Mouse (Mus musculus): Measurements from ENCODE around the gene P2rx3. TPM values are rescaled to one million over a fixed set of nuclear protein-coding genes. Genes with fewer than 3 reads are reported as not detected.

P2rx3 gene
- polyA plus RNA-seq, 2 experiments = 0.17 to 0.22 TPM

DNA sequence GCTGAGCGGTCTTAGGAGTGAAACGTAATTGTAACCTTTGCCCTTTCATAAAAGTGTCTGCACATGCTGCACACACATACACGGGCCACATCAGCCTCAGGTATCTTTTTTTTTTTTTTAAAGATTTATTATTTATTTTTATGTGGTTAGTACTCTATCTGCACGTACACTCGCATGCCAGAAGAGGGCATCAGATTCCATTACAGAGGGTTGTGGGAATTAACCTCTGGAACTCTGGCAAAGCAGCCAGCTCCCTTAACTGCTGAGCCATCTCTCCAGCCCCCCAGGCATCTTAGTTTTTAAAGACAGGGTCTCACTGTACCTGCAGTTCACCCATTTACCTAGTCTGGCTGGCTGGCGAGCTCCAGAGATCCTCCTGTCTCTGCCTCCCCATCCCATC is 22.4 kb upstream of the P2rx3 start:
- no peaks in the 10 kb centered on the region for H3K27me3 ChIP-seq (ENCODE audit: control insufficient read depth, insufficient read depth, low read length)
- no peak overlapping the region for H3K4me2 ChIP-seq (ENCODE audit: low read depth)
- ATAC-seq (ENCODE audit: insufficient read depth) = no peak
- H3K4me3 ChIP-seq (ENCODE audit: insufficient read depth in 1 of 2, low read depth in 2 of 2, low read length in 2 of 2) = no peak overlapping the region
- H3K27ac ChIP-seq = no peak overlapping the region
- WGBS (ENCODE audit: insufficient replicate concordance) = 79% methylated on average over 6 of the region's 6 CpGs
- 0 out of 4 replicates have a peak, but pooled peaks cover 0 to 2% of the 10 kb centered on the region in 2 experiments for H3K4me1 ChIP-seq (replicated peaks; ENCODE audit: control insufficient read depth in 2 of 2, insufficient read depth in 2 of 2, low read length in 1 of 2)
- no peaks in the 10 kb centered on the region for H3K9me3 ChIP-seq (ENCODE audit: control insufficient read depth, low read length)
- TF ChIP-seq EP300 (IDR thresholded peaks at IDR 0.05; ENCODE audit: low read depth) (no peak), CTCF (IDR thresholded peaks at IDR 0.05; ENCODE audit: low read depth) (peak; percentile 23)
- H3K9ac ChIP-seq (replicated peaks) = no peak overlapping the region
- no peaks in the 10 kb centered on the region for H3K36me3 ChIP-seq (replicated peaks; ENCODE audit: control insufficient read depth, insufficient read depth, low read depth)
- no peak for DNase-seq (ENCODE audit: low read depth in 3 of 3, low spot score in 3 of 3)

DNA sequence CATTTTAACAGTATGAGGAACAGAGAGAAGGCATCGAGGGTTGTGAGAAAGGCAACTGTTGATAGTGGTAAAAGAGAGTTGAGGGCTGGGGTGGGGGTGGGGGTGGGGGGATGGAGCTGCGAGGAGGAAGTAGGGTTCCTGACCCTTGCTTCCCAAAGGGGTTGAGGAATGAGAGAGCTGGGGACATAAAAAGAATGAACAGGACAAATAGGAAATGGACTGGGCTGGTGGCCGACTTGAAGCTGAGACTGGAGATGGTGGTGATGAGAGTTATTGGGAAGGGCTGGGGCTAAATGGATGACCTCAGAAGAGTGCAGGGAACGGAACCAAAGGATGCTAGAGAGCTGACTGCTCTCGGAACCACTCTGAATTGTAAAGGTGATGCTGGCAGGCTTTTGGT is 19.4 kb upstream of the P2rx3 start:
- WGBS (ENCODE audit: insufficient replicate concordance) = 34% methylated on average over 5 of the region's 5 CpGs
- H3K4me1 ChIP-seq (replicated peaks; ENCODE audit: control insufficient read depth in 2 of 2, insufficient read depth in 2 of 2, low read length in 1 of 2) = peaks cover 5 to 6% of the 10 kb centered on the region in 2 experiments; a peak in 3 of 4 replicates
- TF ChIP-seq EP300 (IDR thresholded peaks at IDR 0.05; ENCODE audit: low read depth) (no peak), CTCF (IDR thresholded peaks at IDR 0.05; ENCODE audit: low read depth) (no peak)
- no peaks in the 10 kb centered on the region for H3K27me3 ChIP-seq (ENCODE audit: control insufficient read depth, insufficient read depth, low read length)
- no peaks in the 10 kb centered on the region for H3K36me3 ChIP-seq (replicated peaks; ENCODE audit: control insufficient read depth, insufficient read depth, low read depth)
- H3K27ac ChIP-seq = no peak overlapping the region
- H3K4me3 ChIP-seq (ENCODE audit: insufficient read depth in 1 of 2, low read depth in 2 of 2, low read length in 2 of 2) = no peak overlapping the region
- H3K4me2 ChIP-seq (ENCODE audit: low read depth) = no peak overlapping the region
- ATAC-seq (ENCODE audit: insufficient read depth) = no peak
- H3K9me3 ChIP-seq (ENCODE audit: control insufficient read depth, low read length) = no peaks in the 10 kb centered on the region
- no peak for DNase-seq (ENCODE audit: low read depth in 3 of 3, low spot score in 3 of 3)
- H3K9ac ChIP-seq (replicated peaks) = no peak overlapping the region

DNA sequence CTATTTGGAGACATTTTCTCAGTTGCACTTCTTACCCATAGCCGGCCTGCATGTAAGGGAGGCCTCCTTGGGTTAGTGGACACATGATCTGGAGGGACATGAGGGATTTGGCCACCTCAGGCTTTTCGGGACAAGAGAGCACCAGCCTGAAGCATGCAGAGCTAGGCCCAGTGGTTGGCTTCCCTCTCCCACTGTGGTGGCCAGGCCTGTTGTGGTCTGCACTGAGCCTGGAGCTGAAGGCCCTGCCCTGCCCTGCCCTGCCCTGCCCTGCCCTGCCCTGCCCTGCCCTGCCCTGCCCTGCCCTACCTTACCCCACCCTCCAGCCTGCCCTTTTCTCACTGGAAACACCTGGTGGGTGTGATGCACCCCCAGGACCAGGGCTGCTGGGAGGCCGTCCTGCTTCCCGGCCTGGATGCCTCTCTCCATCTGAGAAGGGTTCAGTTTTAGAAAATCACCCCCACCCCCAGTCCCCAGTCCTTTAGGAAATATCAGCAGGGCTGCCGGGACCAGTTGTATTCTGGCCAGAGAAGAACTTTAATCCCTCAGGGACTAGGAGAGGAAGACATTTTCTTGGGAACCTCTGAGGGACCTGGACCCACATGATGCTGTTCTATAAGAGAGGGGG is 16.0 kb upstream of the P2rx3 start:
- Histone ChIP-seq H3K36me3 (replicated peaks; ENCODE audit: control insufficient read depth, insufficient read depth, low read depth) (no peaks in the 10 kb centered on the region), H3K4me3 (ENCODE audit: insufficient read depth in 1 of 2, low read depth in 2 of 2, low read length in 2 of 2) (no peak overlapping the region), H3K27ac (no peak overlapping the region), H3K4me2 (ENCODE audit: low read depth) (no peak overlapping the region), H3K9me3 (ENCODE audit: control insufficient read depth, low read length) (no peaks in the 10 kb centered on the region), H3K27me3 (ENCODE audit: control insufficient read depth, insufficient read depth, low read length) (peaks cover 13% of the 10 kb centered on the region; the same call in 1 of the 2 replicates), H3K9ac (replicated peaks) (no peak overlapping the region), H3K4me1 (replicated peaks; ENCODE audit: control insufficient read depth in 2 of 2, insufficient read depth in 2 of 2, low read length in 1 of 2) (peaks cover 4 to 5% of the 10 kb centered on the region in 2 experiments; a peak in 3 of 4 replicates)
- no peak for DNase-seq (ENCODE audit: low read depth in 3 of 3, low spot score in 3 of 3)
- no peak for ATAC-seq (ENCODE audit: insufficient read depth)
- WGBS (ENCODE audit: insufficient replicate concordance) = 66% methylated on average over 5 of the region's 5 CpGs
- no peak for TF ChIP-seq EP300 (IDR thresholded peaks at IDR 0.05; ENCODE audit: low read depth)
- TF ChIP-seq CTCF (IDR thresholded peaks at IDR 0.05; ENCODE audit: low read depth) = no peak

DNA sequence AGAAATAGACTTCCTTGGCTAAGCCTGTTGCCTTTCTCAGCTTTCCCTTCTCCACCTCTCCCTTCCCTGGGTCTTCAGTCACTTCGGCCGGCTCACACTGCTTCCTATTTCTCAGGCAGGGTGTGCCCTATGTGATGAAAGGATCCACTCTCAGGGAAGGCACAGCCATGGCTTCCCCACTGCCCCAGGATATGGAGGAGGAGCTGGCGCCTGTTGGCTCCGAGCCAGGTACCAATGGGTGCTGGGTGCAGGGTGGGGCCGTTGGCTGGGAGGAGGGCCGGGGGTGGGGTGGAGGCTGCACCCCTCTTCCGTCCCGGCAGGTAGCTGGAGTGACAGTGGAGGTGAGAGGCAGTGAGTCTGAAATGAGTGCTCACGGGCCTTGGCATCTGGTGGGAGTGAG is 13.5 kb upstream of the P2rx3 start:
- H3K4me2 ChIP-seq (ENCODE audit: low read depth) = no peak overlapping the region; the same call in 1 of the 2 replicates
- ATAC-seq (ENCODE audit: insufficient read depth) = no peak
- peaks cover 13% of the 10 kb centered on the region; the same call in 1 of the 2 replicates for H3K27me3 ChIP-seq (ENCODE audit: control insufficient read depth, insufficient read depth, low read length)
- H3K4me1 ChIP-seq (replicated peaks; ENCODE audit: control insufficient read depth in 2 of 2, insufficient read depth in 2 of 2, low read length in 1 of 2) = peaks cover 5 to 13% of the 10 kb centered on the region in 2 experiments; a peak in 3 of 4 replicates
- H3K36me3 ChIP-seq (replicated peaks; ENCODE audit: control insufficient read depth, insufficient read depth, low read depth) = peaks cover 14% of the 10 kb centered on the region
- H3K9me3 ChIP-seq (ENCODE audit: control insufficient read depth, low read length) = no peaks in the 10 kb centered on the region
- 35% methylated on average over 9 of the region's 9 CpGs for WGBS (ENCODE audit: insufficient replicate concordance)
- DNase-seq (ENCODE audit: low read depth in 3 of 3, low spot score in 3 of 3) = no peak
- no peak overlapping the region for H3K27ac ChIP-seq
- no peak overlapping the region; a peak in 1 of 4 replicates for H3K4me3 ChIP-seq (ENCODE audit: insufficient read depth in 1 of 2, low read depth in 2 of 2, low read length in 2 of 2)
- TF ChIP-seq CTCF (IDR thresholded peaks at IDR 0.05; ENCODE audit: low read depth) (no peak), EP300 (IDR thresholded peaks at IDR 0.05; ENCODE audit: low read depth) (no peak)
- H3K9ac ChIP-seq (replicated peaks) = no peak overlapping the region

DNA sequence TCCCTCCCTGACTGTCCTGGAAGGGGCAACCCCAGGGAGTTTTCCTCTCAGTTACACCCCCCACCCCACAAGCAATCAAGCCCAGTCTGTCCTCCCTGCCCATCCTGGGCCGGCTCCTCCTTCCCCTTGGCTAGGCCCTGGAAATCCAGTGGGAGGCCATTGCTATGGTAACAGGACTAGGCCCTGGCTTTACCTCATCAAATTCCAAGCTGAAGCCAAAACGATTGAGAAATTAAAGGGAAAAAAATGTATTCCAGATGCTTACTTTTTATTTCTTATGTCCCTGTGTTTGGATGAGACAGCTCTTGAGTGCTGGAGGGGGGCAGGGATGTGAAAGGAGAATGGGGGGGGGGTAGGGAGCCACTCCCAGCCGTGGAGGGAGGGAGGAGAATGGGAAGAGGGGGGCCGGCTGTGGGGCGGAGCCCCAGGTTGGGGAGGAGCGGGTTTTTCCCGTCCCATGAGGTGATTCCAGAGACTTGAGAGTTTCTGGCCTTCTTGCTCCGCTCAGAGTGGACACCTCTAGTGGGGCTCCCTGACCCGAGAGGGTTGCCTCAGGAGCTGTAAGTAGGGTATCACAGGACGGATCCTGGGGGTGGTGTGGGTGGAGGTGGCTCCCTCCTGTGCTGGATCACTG is 12.9 kb upstream of the P2rx3 start:
- no peak overlapping the region for H3K27ac ChIP-seq
- H3K36me3 ChIP-seq (replicated peaks; ENCODE audit: control insufficient read depth, insufficient read depth, low read depth) = peaks cover 21% of the 10 kb centered on the region
- peaks cover 13% of the 10 kb centered on the region; the same call in 1 of the 2 replicates for H3K27me3 ChIP-seq (ENCODE audit: control insufficient read depth, insufficient read depth, low read length)
- DNase-seq (ENCODE audit: low read depth in 3 of 3, low spot score in 3 of 3) (no peak), ATAC-seq (ENCODE audit: insufficient read depth) (no peak)
- WGBS (ENCODE audit: insufficient replicate concordance) = 26% methylated on average over 10 of the region's 10 CpGs
- H3K9ac ChIP-seq (replicated peaks) = no peak overlapping the region
- H3K4me1 ChIP-seq (replicated peaks; ENCODE audit: control insufficient read depth in 2 of 2, insufficient read depth in 2 of 2, low read length in 1 of 2) = peaks cover 5 to 13% of the 10 kb centered on the region in 2 experiments; a peak in 3 of 4 replicates
- no peaks in the 10 kb centered on the region for H3K9me3 ChIP-seq (ENCODE audit: control insufficient read depth, low read length)
- H3K4me3 ChIP-seq (ENCODE audit: insufficient read depth in 1 of 2, low read depth in 2 of 2, low read length in 2 of 2) = no peak overlapping the region; a peak in 1 of 4 replicates
- TF ChIP-seq EP300 (IDR thresholded peaks at IDR 0.05; ENCODE audit: low read depth) = no peak
- no peak overlapping the region; the same call in 1 of the 2 replicates for H3K4me2 ChIP-seq (ENCODE audit: low read depth)
